Mouse (Mus musculus): ENCODE measurements around the gene Ipcef1.

Ipcef1 gene

GRCm38 (mm10) chr10:6967588-6968242 lies 84.6 kb downstream of the Ipcef1 start:
- DNase-seq (ENCODE audit: low read depth): no peak

GRCm38 (mm10) chr10:6958791-6959190 lies 93.5 kb downstream of the Ipcef1 start:
- DNase-seq (ENCODE audit: low read depth): no peak

GRCm38 (mm10) chr10:6956357-6956756 lies 95.9 kb downstream of the Ipcef1 start:
- peak; percentile 29 for DNase-seq (ENCODE audit: low read depth)

GRCm38 (mm10) chr10:6954533-6954932 lies 97.7 kb downstream of the Ipcef1 start:
- no peak for DNase-seq (ENCODE audit: low read depth)

GRCm38 (mm10) chr10:6953115-6953514 lies 99.2 kb downstream of the Ipcef1 start:
- peak; percentile 49 for DNase-seq (ENCODE audit: low read depth)

GRCm38 (mm10) chr10:6936671-6937425 lies 115.4 kb downstream of the Ipcef1 start:
- DNase-seq (ENCODE audit: low read depth): no peak

GRCm38 (mm10) chr10:6934776-6935175 lies 117.5 kb downstream of the Ipcef1 start:
- DNase-seq (ENCODE audit: low read depth): no peak

GRCm38 (mm10) chr10:6930889-6931288 lies 121.4 kb downstream of the Ipcef1 start:
- DNase-seq (ENCODE audit: low read depth): no peak

GRCm38 (mm10) chr10:6930398-6930797 lies 121.9 kb downstream of the Ipcef1 start:
- no peak for DNase-seq (ENCODE audit: low read depth)

- no peak for DNase-seq (ENCODE audit: low read depth)
These were observed 123.4 kb downstream of the Ipcef1 start for GRCm38 (mm10) chr10:6928905-6929304.

GRCm38 (mm10) chr10:6927600-6928223 lies 124.6 kb downstream of the Ipcef1 start:
- no peak for DNase-seq (ENCODE audit: low read depth)

GRCm38 (mm10) chr10:6926724-6927123 lies 125.6 kb downstream of the Ipcef1 start:
- DNase-seq (ENCODE audit: low read depth): no peak

- peak; percentile 11 for DNase-seq (ENCODE audit: low read depth)
These were observed 135.6 kb downstream of the Ipcef1 start for GRCm38 (mm10) chr10:6916545-6917257.

- no peak for DNase-seq (ENCODE audit: low read depth)
These were observed 136.3 kb downstream of the Ipcef1 start for GRCm38 (mm10) chr10:6915991-6916390.

- DNase-seq (ENCODE audit: low read depth): no peak
These were observed 142.5 kb downstream of the Ipcef1 start for GRCm38 (mm10) chr10:6909763-6910162.

GRCm38 (mm10) chr10:6901819-6902393 lies 150.4 kb downstream of the Ipcef1 start:
- no peak for DNase-seq (ENCODE audit: low read depth)

- no peak for DNase-seq (ENCODE audit: low read depth)
These were observed 152.2 kb downstream of the Ipcef1 start for GRCm38 (mm10) chr10:6900126-6900525.

GRCm38 (mm10) chr10:6896659-6897303 lies 155.5 kb downstream of the Ipcef1 start:
- DNase-seq (ENCODE audit: low read depth): no peak

- no peak for DNase-seq (ENCODE audit: low read depth)
These were observed 156.5 kb downstream of the Ipcef1 start for GRCm38 (mm10) chr10:6895796-6896195.

GRCm38 (mm10) chr10:6890348-6891009 lies 161.8 kb downstream of the Ipcef1 start:
- DNase-seq (ENCODE audit: low read depth): peak; percentile 72

GRCm38 (mm10) chr10:6889640-6890245 lies 162.5 kb downstream of the Ipcef1 start:
- no peak for DNase-seq (ENCODE audit: low read depth)
